Mouse (Mus musculus) MEL (cell line): ENCODE measurements at regions not wholly inside any gene's neighbourhood (a gene's known extent, or its start where the extent isn't known, plus 50 kb on each side); places are given as distances from the start of the nearest gene placed in this dataset.

Source experiments
- DNase-seq: peaks from one replicate; pipeline ENCODE4 v3.0.0; 2011; ENCODE audit warnings: low read depth, low spot score
- H3K27ac ChIP-seq: 2 replicates; pipeline ENCODE4 v1.5.1; 2012; ENCODE audit warnings: low read depth, mild to moderate bottlenecking, control low read depth, low read length, moderate library complexity; ENCODE audit not compliant: control insufficient read depth
- H3K27me3 ChIP-seq, 2 experiments: fragments of 150-350 bp in 1 of 2; sonication (generic) in 1 of 2; 2 replicates each; pipeline ENCODE4 v1.6.1; 2012; ENCODE audit warnings: low read length in 2 of 2, mild to moderate bottlenecking in 2 of 2, improper control_type of control experiment in 1 of 2, moderate library complexity in 1 of 2; ENCODE audit not compliant: insufficient read depth in 2 of 2, control insufficient read depth in 1 of 2
- H3K36me3 ChIP-seq, 2 experiments: 2 replicates each; pipeline ENCODE4 v1.6.1; 2012 to 2014; ENCODE audit warnings: low read length in 2 of 2, improper control_type of control experiment in 1 of 2, inconsistent platforms in 1 of 2, mild to moderate bottlenecking in 1 of 2; ENCODE audit not compliant: insufficient read depth in 2 of 2, control insufficient read depth in 1 of 2
- H3K4me1 ChIP-seq, 2 experiments: fragments of 150-350 bp in 1 of 2; sonication (generic) in 1 of 2; 2 replicates each; pipeline ENCODE4 v1.6.1; 2012; ENCODE audit warnings: low read length in 2 of 2, improper control_type of control experiment in 1 of 2, mild to moderate bottlenecking in 1 of 2; ENCODE audit not compliant: insufficient read depth in 2 of 2, control insufficient read depth in 1 of 2
- H3K4me3 ChIP-seq, 2 experiments: fragments of 150-350 bp in 1 of 2; sonication (generic) in 1 of 2; 2 replicates each; pipeline ENCODE4 v1.5.1; 2012; ENCODE audit warnings: low read depth in 2 of 2, low read length in 2 of 2, mild to moderate bottlenecking in 2 of 2, moderate library complexity in 2 of 2, control low read depth in 1 of 2, improper control_type of control experiment in 1 of 2; ENCODE audit not compliant: control insufficient read depth in 1 of 2, insufficient read depth in 1 of 2
- H3K79me2 ChIP-seq: 2 replicates; pipeline ENCODE4 v1.6.1; 2012; ENCODE audit warnings: mild to moderate bottlenecking, low read length, moderate library complexity; ENCODE audit not compliant: control insufficient read depth, poor library complexity, insufficient read depth
- H3K9ac ChIP-seq: 2 replicates; pipeline ENCODE4 v1.6.1; 2012; ENCODE audit warnings: low read depth, mild to moderate bottlenecking, control low read depth, low read length, moderate library complexity; ENCODE audit not compliant: control insufficient read depth, poor library complexity, severe bottlenecking
- H3K9me3 ChIP-seq: fragments of 150-350 bp; sonication (generic); replicated peaks from 2 replicates; pipeline ENCODE4 v1.6.1; 2012; ENCODE audit warnings: mild to moderate bottlenecking, low read length, improper control_type of control experiment, moderate library complexity; ENCODE audit not compliant: insufficient read depth
- ELF1 ChIP-seq: IDR thresholded peaks from 2 replicates; pipeline ENCODE4 v1.6.1; 2014; ENCODE audit warnings: low read depth, mild to moderate bottlenecking, inconsistent platforms, low read length, improper control_type of control experiment, moderate library complexity
- ETS1 ChIP-seq: IDR thresholded peaks from 2 replicates; pipeline ENCODE4 v1.6.1; 2012; ENCODE audit warnings: low read depth, mild to moderate bottlenecking, inconsistent platforms, low read length, improper control_type of control experiment, moderate library complexity
- JUND ChIP-seq: IDR thresholded peaks from 2 replicates; pipeline ENCODE4 v1.6.1; 2011; ENCODE audit warnings: low read depth, mild to moderate bottlenecking, improper control_type of control experiment, low read length
- MAX ChIP-seq: IDR thresholded peaks from 2 replicates; pipeline ENCODE4 v1.6.1; 2011; ENCODE audit warnings: low read length, improper control_type of control experiment
- MXI1 ChIP-seq: IDR thresholded peaks from 2 replicates; pipeline ENCODE4 v1.6.1; 2011; ENCODE audit warnings: mild to moderate bottlenecking, low read depth, low read length, improper control_type of control experiment
- MYC ChIP-seq: IDR thresholded peaks from 2 replicates; pipeline ENCODE4 v1.6.1; 2011; ENCODE audit warnings: low read depth, mild to moderate bottlenecking, low read length, improper control_type of control experiment, moderate library complexity
- POLR2A ChIP-seq, 2 experiments: IDR thresholded peaks; 2 replicates each; pipeline ENCODE4 v1.6.1; 2011 to 2012; ENCODE audit warnings: low read length in 2 of 2, mild to moderate bottlenecking in 2 of 2, control low read depth in 1 of 2, improper control_type of control experiment in 1 of 2, low read depth in 1 of 2, moderate library complexity in 1 of 2; ENCODE audit not compliant: control insufficient read depth in 1 of 2, insufficient read depth in 1 of 2, poor library complexity in 1 of 2
- POLR2AphosphoS2 ChIP-seq: IDR thresholded peaks from 2 replicates; pipeline ENCODE4 v1.6.1; 2011; ENCODE audit warnings: low read length, improper control_type of control experiment
- POLR2AphosphoS5 ChIP-seq: IDR thresholded peaks from 2 replicates; pipeline ENCODE4 v1.6.1; 2012; ENCODE audit warnings: low read depth, borderline replicate concordance, mild to moderate bottlenecking, inconsistent platforms, low read length, moderate library complexity, mixed read lengths
- RCOR1 ChIP-seq: IDR thresholded peaks from 2 replicates; pipeline ENCODE4 v1.6.1; 2012; ENCODE audit warnings: low read depth, mild to moderate bottlenecking, inconsistent platforms, low read length, improper control_type of control experiment
- TAL1 ChIP-seq: IDR thresholded peaks from 2 replicates; pipeline ENCODE4 v1.6.1; 2012; ENCODE audit warnings: mild to moderate bottlenecking, inconsistent platforms, low read length, moderate library complexity, mixed read lengths
- TBP ChIP-seq: IDR thresholded peaks from 2 replicates; pipeline ENCODE4 v1.8.0; 2011; ENCODE audit warnings: low read depth, low read length, improper control_type of control experiment
- USF2 ChIP-seq, 2 experiments: IDR thresholded peaks; 2 replicates each; pipeline ENCODE4 v1.6.1; 2011 to 2012; ENCODE audit warnings: improper control_type of control experiment in 2 of 2, low read length in 2 of 2, borderline replicate concordance in 1 of 2, inconsistent platforms in 1 of 2, low read depth in 1 of 2, mild to moderate bottlenecking in 1 of 2; ENCODE audit not compliant: insufficient read depth in 1 of 2
- ZKSCAN1 ChIP-seq: IDR thresholded peaks from 2 replicates; pipeline ENCODE4 v1.6.1; 2012; ENCODE audit warnings: low read depth, mild to moderate bottlenecking, inconsistent platforms, low read length, improper control_type of control experiment, moderate library complexity
- ZNF384 ChIP-seq: IDR thresholded peaks from 2 replicates; pipeline ENCODE4 v1.6.1; 2012; ENCODE audit warnings: low read depth, mild to moderate bottlenecking, inconsistent platforms, low read length, improper control_type of control experiment

GRCm38 (mm10) chr4:72329026-72329390, 128.3 kb upstream of the Tle1 start:
- no peaks in the 10 kb centered on the region for H3K27me3 ChIP-seq
- H3K36me3 ChIP-seq = no peaks in the 10 kb centered on the region
- no peak overlapping the region for H3K27ac ChIP-seq
- no peak overlapping the region for H3K4me3 ChIP-seq
- H3K79me2 ChIP-seq = no peaks in the 10 kb centered on the region
- TF ChIP-seq USF2 (IDR thresholded peaks at IDR 0.05; ENCODE audit: borderline replicate concordance in 1 of 2, insufficient read depth in 1 of 2, low read depth in 1 of 2, low read length in 2 of 2) = no peak
- TF ChIP-seq ZKSCAN1 = no peak
- TF ChIP-seq MXI1 = no peak
- no peak for TF ChIP-seq ETS1
- TF ChIP-seq TBP = no peak
- TF ChIP-seq RCOR1 = no peak
- TF ChIP-seq JUND = no peak
- H3K9ac ChIP-seq = no peak overlapping the region
- H3K9me3 ChIP-seq = no peaks in the 10 kb centered on the region
- DNase-seq = no peak
- H3K4me1 ChIP-seq = no peaks in the 10 kb centered on the region

DNA sequence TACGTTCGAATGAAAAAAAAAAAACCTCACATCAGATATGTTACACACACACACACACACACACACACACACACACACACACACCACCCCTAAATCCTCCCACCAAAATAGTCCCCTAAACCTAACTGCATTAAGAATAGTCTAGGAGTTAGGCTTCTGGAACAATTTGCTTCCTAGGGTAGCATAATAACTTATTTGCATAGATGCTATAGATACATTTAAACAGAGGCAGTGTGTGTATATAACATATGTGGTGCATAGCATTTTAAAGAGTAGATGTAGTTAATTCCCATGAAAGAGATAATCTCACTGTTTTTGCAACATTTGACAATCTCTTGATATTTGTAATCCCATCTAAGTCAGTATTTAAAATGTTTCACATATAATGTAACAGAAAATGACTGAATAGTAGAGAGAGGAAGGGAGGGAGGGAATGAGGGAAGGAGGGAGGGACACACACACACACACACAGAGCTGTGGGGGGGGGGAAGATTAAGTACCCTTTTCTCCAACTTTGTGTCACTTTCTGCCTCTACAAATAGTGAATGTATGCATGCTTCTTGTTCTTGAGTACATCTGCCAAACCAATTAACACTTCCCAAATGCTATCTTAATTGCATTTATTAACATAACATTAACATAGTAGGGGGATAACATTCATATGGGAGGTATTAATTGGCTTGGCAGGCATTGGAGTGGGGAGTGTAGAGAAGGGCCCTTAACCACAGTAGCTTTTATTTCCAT, 127.7 kb upstream of the Tle1 start:
- Histone ChIP-seq H3K4me1 (no peaks in the 10 kb centered on the region), H3K27me3 (no peaks in the 10 kb centered on the region), H3K4me3 (no peak overlapping the region), H3K9ac (no peak overlapping the region), H3K36me3 (no peaks in the 10 kb centered on the region), H3K27ac (no peak overlapping the region), H3K9me3 (no peaks in the 10 kb centered on the region), H3K79me2 (no peaks in the 10 kb centered on the region)
- TF ChIP-seq POLR2A (IDR thresholded peaks at IDR 0.05; ENCODE audit: control insufficient read depth in 1 of 2, insufficient read depth in 1 of 2, low read depth in 1 of 2, low read length in 2 of 2, poor library complexity in 1 of 2) (no peak), MAX (no peak), MXI1 (no peak), ZNF384 (no peak), TBP (no peak), ZKSCAN1 (no peak), POLR2AphosphoS5 (no peak), MYC (no peak)
- no peak for DNase-seq

- H3K4me3 ChIP-seq = no peak overlapping the region
- no peaks in the 10 kb centered on the region for H3K4me1 ChIP-seq
- no peak overlapping the region for H3K27ac ChIP-seq
- no peaks in the 10 kb centered on the region for H3K36me3 ChIP-seq
- TF ChIP-seq TAL1 (no peak), ELF1 (no peak), POLR2AphosphoS2 (no peak), MYC (no peak)
- H3K79me2 ChIP-seq = no peaks in the 10 kb centered on the region
- no peak for DNase-seq
- no peaks in the 10 kb centered on the region for H3K27me3 ChIP-seq
- H3K9me3 ChIP-seq = no peaks in the 10 kb centered on the region
- no peak overlapping the region for H3K9ac ChIP-seq
Measured at GRCm38 (mm10) chr4:72324913-72325312, 124.2 kb upstream of the Tle1 start.
